Mouse (Mus musculus) CD4-positive, CD25-positive, alpha-beta regulatory T cell (primary cell): ENCODE results near the gene Lce1a1. TPM values are rescaled to one million over a fixed set of nuclear protein-coding genes. Genes with fewer than 3 reads are reported as not detected.

ENCODE experiments used
- polyA plus RNA-seq: library from polyadenylated mRNA; unstranded; fragments of 100-300 nt; shearing (Covaris generic); gene quantifications from one replicate; pipeline ENCODE4 v1.2.1, GENCODE M21; 2017

Gene Lce1a1
- polyA plus RNA-seq, result not detected

DNA sequence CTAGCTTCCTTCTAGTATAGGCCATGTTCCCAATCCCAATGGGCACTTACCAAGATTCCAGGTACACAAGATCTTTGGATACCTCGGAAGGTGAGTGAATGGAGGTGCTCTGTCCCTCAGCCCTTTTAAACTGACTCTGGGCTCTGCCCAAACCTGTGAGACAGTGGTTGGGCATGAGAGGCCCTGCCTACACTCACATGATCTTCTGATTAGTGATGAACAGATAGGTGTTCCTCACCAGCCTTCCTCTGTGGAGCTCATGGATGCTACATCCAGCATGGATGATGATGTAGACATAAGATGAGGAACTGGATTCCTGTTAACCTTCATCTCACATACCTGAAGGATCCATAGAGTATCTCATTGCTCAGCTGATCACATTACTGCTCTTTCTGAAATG, at the start of gene Lce1a1:
Gene Lce1a1, minus strand, starts transcription at position 101 of the 400 bp plus-strand sequence.

GRCm38 (mm10) chr3:92687110-92687509, 39.0 kb upstream of the Lce1a1 start, which contains the start of gene Lce1d:
Lce1d (minus strand) TSS chr3:92687210.

GRCm38 (mm10) chr3:92678947-92679346, 30.8 kb upstream of the Lce1a1 start, which contains the start of gene Lce1c:
Lce1c (plus strand) TSS chr3:92679247.

DNA sequence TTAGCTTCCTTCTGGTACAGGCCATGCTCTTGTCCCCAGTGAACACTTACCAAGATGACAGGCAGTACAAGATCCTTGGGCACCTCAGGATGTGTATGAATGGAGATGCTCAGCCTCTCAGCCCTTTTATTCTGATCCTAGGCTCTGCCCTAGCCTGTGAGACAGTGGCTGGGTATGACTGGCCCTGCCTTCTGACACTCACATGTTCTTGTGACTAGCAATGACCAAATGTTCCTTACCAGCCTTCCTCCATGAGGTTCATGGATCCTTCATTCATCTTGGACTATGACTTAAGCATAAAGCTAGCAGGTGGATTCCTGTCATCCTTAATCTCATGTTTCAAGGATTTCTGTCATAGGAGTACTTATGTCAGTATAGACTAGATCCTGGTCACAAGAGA, 22.1 kb upstream of the Lce1a1 start, which contains the start of gene Lce1a2:
Gene Lce1a2, minus strand, starts transcription at position 101 of the 400 bp plus-strand sequence.

DNA sequence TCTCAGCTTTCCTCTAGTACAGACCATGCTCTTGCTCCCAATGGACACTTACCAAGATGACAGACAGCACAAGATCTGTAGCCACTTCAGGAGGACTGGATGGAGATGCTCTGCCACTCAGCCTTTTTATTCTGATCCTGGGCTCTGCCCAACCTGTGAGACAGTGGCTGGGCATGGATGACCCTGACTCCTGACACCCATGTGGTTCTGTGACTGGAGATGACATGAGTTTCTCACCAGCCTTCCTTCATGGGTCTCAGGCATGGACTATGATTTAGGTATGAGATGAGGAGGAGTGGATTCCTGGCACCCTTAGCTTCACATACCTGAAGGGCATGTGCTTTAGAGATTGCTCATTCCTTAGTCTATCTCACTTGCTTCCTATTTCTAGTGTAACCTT, 8.7 kb upstream of the Lce1a1 start, which contains the start of gene Lce1b:
Gene Lce1b, minus strand, starts transcription at position 101 of the 400 bp plus-strand sequence.

DNA sequence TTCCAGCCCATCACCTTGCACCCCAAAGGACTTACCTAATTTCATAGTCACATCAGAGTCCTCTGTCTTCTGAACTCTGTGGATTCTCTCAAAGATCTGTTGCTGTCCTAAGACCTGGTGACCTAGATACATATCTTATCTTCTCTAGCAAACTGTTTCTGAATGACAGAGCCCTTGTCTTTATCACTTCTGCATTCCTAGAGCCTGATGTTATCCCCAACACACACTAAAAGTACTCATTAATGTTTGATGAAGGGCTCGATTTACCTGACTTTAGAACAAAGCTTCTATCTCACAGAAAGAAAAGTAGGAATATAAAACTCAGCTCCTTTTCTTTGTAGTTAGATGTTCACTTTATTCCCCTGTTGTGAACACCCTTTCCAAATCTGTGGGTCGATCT, 26.5 kb downstream of the Lce1a1 start, which contains the start of gene Lce6a:
Gene Lce6a, minus strand, starts transcription at position 101 of the 400 bp plus-strand sequence.

DNA sequence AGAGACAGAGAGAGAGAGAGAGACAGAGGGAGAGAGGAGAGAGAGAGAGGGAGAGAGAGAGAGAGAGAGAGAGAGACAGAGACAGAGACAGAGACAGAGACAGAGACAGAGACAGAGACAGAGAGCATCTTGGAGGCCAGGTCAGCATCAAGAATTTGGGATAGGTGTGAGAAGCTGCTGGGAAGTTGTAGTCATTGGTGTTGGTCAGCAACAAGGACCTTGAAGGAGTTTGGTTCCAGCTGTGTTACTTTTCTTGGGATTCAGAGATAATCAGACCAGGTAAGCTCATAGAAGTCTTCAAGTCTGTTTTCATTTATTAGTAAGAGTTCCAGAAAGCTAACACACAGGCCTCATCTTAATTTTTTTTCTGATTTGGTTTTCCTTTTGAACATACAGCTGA, 40.7 kb downstream of the Lce1a1 start, which contains the start of gene 2210017I01Rik:
Gene 2210017I01Rik, minus strand, starts transcription at position 101 of the 400 bp plus-strand sequence.

Other genes with a start within 250 kb of the Lce1a1 start
- not detected for gene Sprr2i, start 240.3 kb downstream of the Lce1a1 start, polyA plus RNA-seq
- gene Sprr2j-ps, start 230.2 kb downstream of the Lce1a1 start, polyA plus RNA-seq, result not detected
- 24.6 TPM for gene Gm9774, start 218.9 kb downstream of the Lce1a1 start, polyA plus RNA-seq
- not detected for gene Sprr2k, start 215.7 kb downstream of the Lce1a1 start, polyA plus RNA-seq
- not detected for gene Sprr1b, start 209.5 kb downstream of the Lce1a1 start, polyA plus RNA-seq
- gene Sprr3, start 189.6 kb downstream of the Lce1a1 start, polyA plus RNA-seq, result not detected
- not detected for gene Sprr1a, start 162.4 kb downstream of the Lce1a1 start, polyA plus RNA-seq
- not detected for gene Sprr4, start 147.8 kb downstream of the Lce1a1 start, polyA plus RNA-seq
- gene 2310046K23Rik, start 113.8 kb downstream of the Lce1a1 start, polyA plus RNA-seq, result not detected
- not detected for gene Ivl, start 74.6 kb downstream of the Lce1a1 start, polyA plus RNA-seq
- not detected for gene Smcp, start 59.3 kb downstream of the Lce1a1 start, polyA plus RNA-seq
- gene 2210017I01Rik, start 40.8 kb downstream of the Lce1a1 start, polyA plus RNA-seq, result not detected
- not detected for gene Lce6a, start 26.6 kb downstream of the Lce1a1 start, polyA plus RNA-seq
- not detected for gene Lce1b, start 8.6 kb upstream of the Lce1a1 start, polyA plus RNA-seq
- gene Lce1a2, start 22.0 kb upstream of the Lce1a1 start, polyA plus RNA-seq, result not detected
- not detected for gene Lce1c, start 30.9 kb upstream of the Lce1a1 start, polyA plus RNA-seq
- not detected for gene Lce1d, start 38.9 kb upstream of the Lce1a1 start, polyA plus RNA-seq
- gene Lce1e, start 60.8 kb upstream of the Lce1a1 start, polyA plus RNA-seq, result not detected
- gene Lce1f, start 72.0 kb upstream of the Lce1a1 start, polyA plus RNA-seq, result not detected
- not detected for gene Gm38119, start 90.8 kb upstream of the Lce1a1 start, polyA plus RNA-seq
- gene Lce1g, start 104.0 kb upstream of the Lce1a1 start, polyA plus RNA-seq, result not detected
- gene Lce1h, start 116.8 kb upstream of the Lce1a1 start, polyA plus RNA-seq, result not detected
- gene Lce1i, start 130.6 kb upstream of the Lce1a1 start, polyA plus RNA-seq, result not detected
- gene Lce1j, start 142.2 kb upstream of the Lce1a1 start, polyA plus RNA-seq, result not detected
- not detected for gene Lce1k, start 159.6 kb upstream of the Lce1a1 start, polyA plus RNA-seq
- gene Kprp, start 178.9 kb upstream of the Lce1a1 start, polyA plus RNA-seq, result not detected
- gene Lce1l, start 203.0 kb upstream of the Lce1a1 start, polyA plus RNA-seq, result not detected
- gene 2310050C09Rik, start 221.9 kb upstream of the Lce1a1 start, polyA plus RNA-seq, result not detected